Mouse (Mus musculus): ENCODE measurements around the gene Rps10. TPM values are rescaled to one million over a fixed set of nuclear protein-coding genes. Genes with fewer than 3 reads are reported as not detected.

The Rps10 gene
- polyA plus RNA-seq, 1 experiment from 2014 or later: 901 TPM

GRCm38 (mm10) chr17:27591826-27592564, 44.5 kb downstream of the Rps10 start:
- H3K9me3 ChIP-seq (ENCODE audit: control insufficient read depth, low read length): no peaks in the 10 kb centered on the region
- H3K27ac ChIP-seq (ENCODE audit: low read length): no peak overlapping the region
- 87% methylated on average over 12 of the region's 12 CpGs for WGBS

GRCm38 (mm10) chr17:27588231-27588630, 48.2 kb downstream of the Rps10 start:
- Histone ChIP-seq H3K27me3 (ENCODE audit: control insufficient read depth, insufficient read depth, low read depth, low read length) (no peaks in the 10 kb centered on the region), H3K4me1 (replicated peaks; ENCODE audit: control insufficient read depth, insufficient read depth, low read length) (no peaks in the 10 kb centered on the region), H3K36me3 (ENCODE audit: control insufficient read depth, insufficient read depth, low read length) (peaks cover 7% of the 10 kb centered on the region; the same call in 1 of the 2 replicates), H3K4me2 (ENCODE audit: low read depth, low read length) (no peak overlapping the region), H3K4me3 (ENCODE audit: low read length) (no peak overlapping the region), H3K27ac (ENCODE audit: low read length) (no peak overlapping the region), H3K9ac (ENCODE audit: low read length) (no peak overlapping the region), H3K9me3 (ENCODE audit: control insufficient read depth, low read length) (no peaks in the 10 kb centered on the region)
- WGBS: 71% methylated on average over 8 of the region's 8 CpGs
- ATAC-seq (ENCODE audit: low read depth): no peak

More at GRCm38 (mm10) chr17:27591826-27592564, 44.5 kb downstream of the Rps10 start:
- Histone ChIP-seq H3K4me1 (replicated peaks; ENCODE audit: control insufficient read depth, insufficient read depth, low read length) (peaks cover 8% of the 10 kb centered on the region), H3K4me2 (ENCODE audit: low read depth, low read length) (no peak overlapping the region), H3K36me3 (ENCODE audit: control insufficient read depth, insufficient read depth, low read length) (peaks cover 26% of the 10 kb centered on the region), H3K4me3 (ENCODE audit: low read length) (no peak overlapping the region), H3K27me3 (ENCODE audit: control insufficient read depth, insufficient read depth, low read depth, low read length) (no peaks in the 10 kb centered on the region), H3K9ac (ENCODE audit: low read length) (no peak overlapping the region)
- ATAC-seq (ENCODE audit: low read depth): no peak

GRCm38 (mm10) chr17:27587252-27587651, 49.2 kb downstream of the Rps10 start:
- no peaks in the 10 kb centered on the region for H3K27me3 ChIP-seq (ENCODE audit: control insufficient read depth, insufficient read depth, low read depth, low read length)
- no peak overlapping the region for H3K4me2 ChIP-seq (ENCODE audit: low read depth, low read length)
- ATAC-seq (ENCODE audit: low read depth): no peak
- H3K9ac ChIP-seq (ENCODE audit: low read length): no peak overlapping the region
- 74% methylated on average over 12 of the region's 12 CpGs for WGBS
- H3K27ac ChIP-seq (ENCODE audit: low read length): no peak overlapping the region
- H3K4me3 ChIP-seq (ENCODE audit: low read length): no peak overlapping the region
- no peaks in the 10 kb centered on the region for H3K9me3 ChIP-seq (ENCODE audit: control insufficient read depth, low read length)
- 0 out of 2 replicates have a peak, but pooled peaks cover 2% of the 10 kb centered on the region for H3K36me3 ChIP-seq (ENCODE audit: control insufficient read depth, insufficient read depth, low read length)
- H3K4me1 ChIP-seq (replicated peaks; ENCODE audit: control insufficient read depth, insufficient read depth, low read length): no peaks in the 10 kb centered on the region

GRCm38 (mm10) chr17:27586661-27587060, 49.8 kb downstream of the Rps10 start:
- Histone ChIP-seq H3K4me2 (ENCODE audit: low read depth, low read length) (no peak overlapping the region), H3K27ac (ENCODE audit: low read length) (no peak overlapping the region), H3K36me3 (ENCODE audit: control insufficient read depth, insufficient read depth, low read length) (peaks cover 2% of the 10 kb centered on the region; the same call in 1 of the 2 replicates), H3K4me1 (replicated peaks; ENCODE audit: control insufficient read depth, insufficient read depth, low read length) (no peaks in the 10 kb centered on the region), H3K27me3 (ENCODE audit: control insufficient read depth, insufficient read depth, low read depth, low read length) (no peaks in the 10 kb centered on the region), H3K9me3 (ENCODE audit: control insufficient read depth, low read length) (no peaks in the 10 kb centered on the region), H3K9ac (ENCODE audit: low read length) (no peak overlapping the region), H3K4me3 (ENCODE audit: low read length) (no peak overlapping the region)
- WGBS: 55% methylated on average over 9 of the region's 9 CpGs
- ATAC-seq (ENCODE audit: low read depth): no peak

GRCm38 (mm10) chr17:27583185-27583894, 53.1 kb downstream of the Rps10 start:
- WGBS: 85% methylated on average over 13 of the region's 13 CpGs
- Histone ChIP-seq H3K27me3 (ENCODE audit: control insufficient read depth, insufficient read depth, low read depth, low read length) (no peaks in the 10 kb centered on the region), H3K9me3 (ENCODE audit: control insufficient read depth, low read length) (no peaks in the 10 kb centered on the region), H3K27ac (ENCODE audit: low read length) (no peak overlapping the region), H3K4me2 (ENCODE audit: low read depth, low read length) (no peak overlapping the region), H3K4me1 (replicated peaks; ENCODE audit: control insufficient read depth, insufficient read depth, low read length) (no peaks in the 10 kb centered on the region), H3K36me3 (ENCODE audit: control insufficient read depth, insufficient read depth, low read length) (peaks cover 22% of the 10 kb centered on the region), H3K9ac (ENCODE audit: low read length) (no peak overlapping the region), H3K4me3 (ENCODE audit: low read length) (no peak overlapping the region)
- ATAC-seq (ENCODE audit: low read depth): no peak

Other genes with a start within 250 kb of the Rps10 start
- gene Grm4, start 115.3 kb downstream of the Rps10 start, polyA plus RNA-seq (2015; fragmentation: Nextera tagmentation; extraction: Ambion mirVana): 0.13 and 0.24 TPM in 2 replicates
- 195 and 215 TPM in 2 replicates for gene Hmga1, start 80.2 kb downstream of the Rps10 start, polyA plus RNA-seq (2015; fragmentation: Nextera tagmentation; extraction: Ambion mirVana)
- gene AI413582, start 70.9 kb downstream of the Rps10 start, polyA plus RNA-seq (2015; fragmentation: Nextera tagmentation; extraction: Ambion mirVana): 17.6 and 19.1 TPM in 2 replicates
- gene Nudt3, start 13.2 kb downstream of the Rps10 start, polyA plus RNA-seq (2015; fragmentation: Nextera tagmentation; extraction: Ambion mirVana): 73.6 and 75.8 TPM in 2 replicates
- not detected in 2 replicates for gene RPS10-NUDT3, start 1.4 kb downstream of the Rps10 start, polyA plus RNA-seq (2015; fragmentation: Nextera tagmentation; extraction: Ambion mirVana)
- gene Pacsin1, start 18.8 kb upstream of the Rps10 start, polyA plus RNA-seq (2015; fragmentation: Nextera tagmentation; extraction: Ambion mirVana): 0.88 and 1.9 TPM in 2 replicates
- gene Spdef, start 92.3 kb upstream of the Rps10 start, polyA plus RNA-seq (2015; fragmentation: Nextera tagmentation; extraction: Ambion mirVana): 2.4 and 2.6 TPM in 2 replicates
- 14.6 and 16.9 TPM in 2 replicates for gene D17Wsu92e, start 184.0 kb upstream of the Rps10 start, polyA plus RNA-seq (2015; fragmentation: Nextera tagmentation; extraction: Ambion mirVana)
- gene Snrpc, start 201.5 kb upstream of the Rps10 start, polyA plus RNA-seq (2015; fragmentation: Nextera tagmentation; extraction: Ambion mirVana): 296 and 313 TPM in 2 replicates
- gene Uhrf1bp1, start 219.8 kb upstream of the Rps10 start, polyA plus RNA-seq (2015; fragmentation: Nextera tagmentation; extraction: Ambion mirVana): 3.7 and 4.6 TPM in 2 replicates